Mouse (Mus musculus) cerebellum, adult 11 months (tissue): Measurements from ENCODE around the gene Ankle2.

Source experiments
- DNase-seq: peaks from one replicate; pipeline ENCODE4 v3.0.0; 2022

The Ankle2 gene

GRCm38 (mm10) chr5:110285156-110285555 is 54.4 kb downstream of the Ankle2 start:
- DNase-seq, result no peak

- DNase-seq, result peak; percentile 77
Measured at GRCm38 (mm10) chr5:110285770-110286445, 55.1 kb downstream of the Ankle2 start, which contains the start of the genes Pxmp2 and Pole. TSS of gene Pxmp2 (minus strand) at chr5:110286186. TSS of gene Pole (plus strand) at chr5:110286306.

DNA sequence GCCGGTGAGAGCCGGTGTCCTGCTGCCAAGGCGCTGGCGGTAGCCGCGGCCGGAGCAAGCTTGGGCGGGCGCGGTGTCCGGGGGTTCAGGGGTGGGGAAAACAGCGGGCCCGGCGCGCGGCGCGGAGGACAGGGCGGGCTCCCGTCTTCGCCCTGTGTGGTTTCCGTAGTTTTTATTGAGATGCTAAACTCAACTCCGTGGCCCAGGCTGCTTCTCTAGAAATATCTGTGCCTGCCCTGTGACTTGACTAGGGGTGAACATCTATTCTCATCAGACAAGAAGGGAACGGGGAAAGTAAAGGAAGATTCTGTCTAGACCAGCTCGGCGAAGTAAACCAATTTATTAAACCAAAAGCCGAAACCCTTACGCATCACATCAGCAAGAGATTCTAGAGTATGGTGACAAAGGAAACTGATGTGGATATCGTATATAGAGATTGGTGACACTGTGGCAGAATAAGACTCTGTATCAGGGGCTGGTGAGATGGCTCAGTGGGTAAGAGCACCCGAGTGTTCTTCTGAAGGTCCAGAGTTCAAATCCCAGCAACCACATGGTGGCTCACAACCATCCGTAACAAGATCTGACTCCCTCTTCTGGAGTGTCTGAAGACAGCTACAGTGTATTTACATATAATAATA is 55.8 kb downstream of the Ankle2 start:
- no peak for DNase-seq

DNA sequence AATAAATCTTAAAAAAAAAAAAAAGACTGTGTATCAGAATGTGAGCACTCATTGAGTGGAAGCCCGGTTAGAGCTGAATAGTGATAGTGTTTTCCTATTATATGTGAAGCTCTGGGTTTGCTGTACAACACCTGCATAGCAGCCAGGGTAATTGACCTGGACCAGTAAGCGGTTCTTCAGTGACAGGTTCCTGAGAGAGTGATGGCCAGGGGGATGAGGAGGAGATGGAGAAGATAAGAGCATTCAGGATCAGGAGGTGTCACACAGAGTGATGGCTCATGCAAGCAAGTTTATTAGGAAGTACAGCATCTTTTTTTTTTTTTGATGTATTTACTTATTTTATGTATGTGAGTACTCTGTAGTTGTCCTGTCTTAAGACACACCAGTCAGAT is 56.3 kb downstream of the Ankle2 start:
- DNase-seq, result no peak

DNA sequence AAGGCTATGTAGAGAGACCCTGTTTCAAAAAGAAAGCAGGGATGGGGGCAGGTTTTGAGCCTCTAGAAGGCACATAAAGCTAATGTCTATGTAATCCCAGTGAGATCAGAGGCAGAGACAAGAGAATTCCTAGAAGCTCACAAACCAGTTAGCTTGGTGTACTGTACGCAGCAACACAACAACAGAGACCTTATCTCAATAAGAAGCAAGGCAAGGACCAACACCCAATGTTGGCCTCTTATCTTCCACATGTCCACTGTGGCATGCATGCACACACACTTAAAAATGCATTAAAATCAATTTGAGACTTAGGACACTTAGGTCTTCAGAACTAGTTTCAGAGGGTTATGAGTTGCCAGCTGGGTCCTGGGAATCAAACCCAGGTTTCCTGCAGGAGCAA is 60.8 kb downstream of the Ankle2 start:
- DNase-seq, result no peak

- no peak for DNase-seq
Measured at GRCm38 (mm10) chr5:110296637-110297036, 65.8 kb downstream of the Ankle2 start.

- DNase-seq, result no peak
Measured at GRCm38 (mm10) chr5:110300591-110300990, 69.8 kb downstream of the Ankle2 start.
